In genomic region chr7:87397023-87397422, GRCm38 (mm10) we compare ENCODE assay signal across 22 mouse cellular contexts.
DNase-seq lines count a peak whose midpoint lies in the region; ATAC-seq and TF ChIP-seq lines count a peak whose summit lies in the region.
"Had no signal": no experiment of that assay in that cellular context is flagged by ENCODE, and none has a peak within 500 bp of the region (broad histone marks: within the 10 kb centered on the region; RNA-seq: fewer than 3 reads in every experiment).

No protein-coding gene starts in this region.

- no peaks in the 10 kb centered on the region for H3K4me1 ChIP-seq in hindbrain, embryonic 14.5 days (replicated peaks; ENCODE audit: control insufficient read depth, insufficient read depth, low read length)
- H3K4me1 ChIP-seq in hindbrain, embryonic 12.5 days = no peaks in the 10 kb centered on the region
- no peaks in the 10 kb centered on the region for H3K4me1 ChIP-seq in hindbrain, postnatal 0 days (ENCODE audit: insufficient read depth, low read length)
- H3K4me1 ChIP-seq in hindbrain, embryonic 13.5 days (replicated peaks) = no peaks in the 10 kb centered on the region
- H3K4me1 ChIP-seq: forebrain, embryonic 10.5 days; forebrain, embryonic 13.5 days; heart, embryonic 10.5 days; heart, embryonic 13.5 days; intestine, embryonic 15.5 days had no signal

- H3K27me3 ChIP-seq in hindbrain, embryonic 14.5 days (ENCODE audit: control insufficient read depth, insufficient read depth, low read length) = no peaks in the 10 kb centered on the region
- no peaks in the 10 kb centered on the region for H3K27me3 ChIP-seq in hindbrain, embryonic 12.5 days
- H3K27me3 ChIP-seq in hindbrain, postnatal 0 days (ENCODE audit: insufficient read depth, low read length) = no peaks in the 10 kb centered on the region
- no peaks in the 10 kb centered on the region for H3K27me3 ChIP-seq in hindbrain, embryonic 13.5 days
- H3K27me3 ChIP-seq in Patski = no peaks in the 10 kb centered on the region
- H3K27me3 ChIP-seq: forebrain, embryonic 13.5 days; heart, embryonic 13.5 days; intestine, embryonic 15.5 days had no signal

- ATAC-seq in hindbrain, embryonic 14.5 days (ENCODE audit: low FRiP score) = peak; percentile 43; the same call in 1 of the 2 replicates
- ATAC-seq in hindbrain, embryonic 12.5 days (ENCODE audit: low FRiP score) = no peak
- no peak for ATAC-seq in hindbrain, postnatal 0 days
- ATAC-seq in hindbrain, embryonic 13.5 days (ENCODE audit: low FRiP score) = no peak
- ATAC-seq in Patski = no peak
- ATAC-seq: forebrain, embryonic 13.5 days; forebrain, embryonic 16.5 days; intestine, embryonic 15.5 days had no signal

- in situ Hi-C loops in Patski (cut with MboI; ENCODE audit: low pct_unique_long_range_greater_than_20kb) = no loop called here

- no peaks in the 10 kb centered on the region for H3K9me3 ChIP-seq in hindbrain, embryonic 14.5 days (ENCODE audit: control insufficient read depth, low read length)
- H3K9me3 ChIP-seq in hindbrain, embryonic 12.5 days (replicated peaks) = no peaks in the 10 kb centered on the region
- H3K9me3 ChIP-seq in hindbrain, postnatal 0 days (ENCODE audit: low read length) = no peaks in the 10 kb centered on the region
- no peaks in the 10 kb centered on the region for H3K9me3 ChIP-seq in hindbrain, embryonic 13.5 days
- H3K9me3 ChIP-seq: forebrain, embryonic 10.5 days; forebrain, embryonic 13.5 days; heart, embryonic 10.5 days; heart, embryonic 13.5 days; intestine, embryonic 15.5 days had no signal

- POLR2A ChIA-PET in Patski (lab: Charles Lee) = no interaction called here

- DNase-seq in hindbrain, embryonic 14.5 days (ENCODE audit: low spot score) = no peak
- peak; percentile 2 for DNase-seq in hindbrain, postnatal 0 days (ENCODE audit: low spot score)
- DNase-seq in Patski (ENCODE audit: low read depth, low spot score) = peak; percentile 6
- DNase-seq in spleen, postnatal 10 days (ENCODE audit: low spot score in 2 of 2) = no peak
- DNase-seq: adrenal gland, postnatal 10 days; adrenal gland, postnatal 36 days; cerebellum, adult 18-20 months; cerebellum, adult 9-10 months; cerebellum, postnatal 14 days; gastrocnemius, postnatal 10 days; gastrocnemius, postnatal 36 days; heart, adult 2 months; heart, postnatal 14 days; heart, postnatal 4 days had no signal

- 88% methylated on average over 7 of the region's 7 CpGs for WGBS in hindbrain, embryonic 14.5 days
- WGBS in hindbrain, embryonic 12.5 days = 94% methylated on average over 7 of the region's 7 CpGs
- 82% methylated on average over 7 of the region's 7 CpGs for WGBS in hindbrain, postnatal 0 days
- 89% methylated on average over 7 of the region's 7 CpGs for WGBS in hindbrain, embryonic 13.5 days

- no peak overlapping the region for H3K9ac ChIP-seq in hindbrain, embryonic 14.5 days
- no peak overlapping the region for H3K9ac ChIP-seq in hindbrain, embryonic 12.5 days
- H3K9ac ChIP-seq in hindbrain, postnatal 0 days (replicated peaks; ENCODE audit: low read length) = no peak overlapping the region
- H3K9ac ChIP-seq in hindbrain, embryonic 13.5 days = no peak overlapping the region
- H3K9ac ChIP-seq: forebrain, embryonic 13.5 days; heart, embryonic 13.5 days; intestine, embryonic 15.5 days had no signal

- CTCF ChIA-PET in Patski (lab: Charles Lee) = interaction anchor here (1.1 kb wide), 1 partner anchor 283 kb away, joined by 3 read pairs; no protein-coding TSS in a partner anchor

- H3K36me3 ChIP-seq in hindbrain, embryonic 14.5 days (replicated peaks; ENCODE audit: control insufficient read depth, insufficient read depth) = no peaks in the 10 kb centered on the region
- H3K36me3 ChIP-seq in hindbrain, embryonic 12.5 days = no peaks in the 10 kb centered on the region
- no peaks in the 10 kb centered on the region for H3K36me3 ChIP-seq in hindbrain, postnatal 0 days (ENCODE audit: insufficient read depth, low read length)
- H3K36me3 ChIP-seq in hindbrain, embryonic 13.5 days = no peaks in the 10 kb centered on the region
- H3K36me3 ChIP-seq: forebrain, embryonic 10.5 days; heart, embryonic 10.5 days; heart, embryonic 13.5 days; intestine, embryonic 15.5 days had no signal

- no peak overlapping the region for H3K4me3 ChIP-seq in hindbrain, embryonic 14.5 days (replicated peaks; ENCODE audit: low read length)
- H3K4me3 ChIP-seq in hindbrain, embryonic 12.5 days = no peak overlapping the region
- H3K4me3 ChIP-seq in hindbrain, postnatal 0 days (ENCODE audit: low read length) = no peak overlapping the region
- no peak overlapping the region for H3K4me3 ChIP-seq in hindbrain, embryonic 13.5 days
- H3K4me3 ChIP-seq: forebrain, embryonic 10.5 days; forebrain, embryonic 13.5 days; heart, adult 2 months; heart, embryonic 10.5 days; heart, embryonic 13.5 days; intestine, embryonic 15.5 days had no signal

- H3K4me2 ChIP-seq in hindbrain, embryonic 14.5 days (replicated peaks) = no peak overlapping the region
- H3K4me2 ChIP-seq in hindbrain, embryonic 12.5 days (replicated peaks) = no peak overlapping the region
- H3K4me2 ChIP-seq in hindbrain, postnatal 0 days (ENCODE audit: low read depth, low read length) = no peak overlapping the region
- no peak overlapping the region for H3K4me2 ChIP-seq in hindbrain, embryonic 13.5 days
- H3K4me2 ChIP-seq: forebrain, embryonic 13.5 days; heart, embryonic 13.5 days; intestine, embryonic 15.5 days had no signal

- no peak overlapping the region for H3K27ac ChIP-seq in hindbrain, embryonic 14.5 days
- H3K27ac ChIP-seq in hindbrain, embryonic 12.5 days = no peak overlapping the region
- no peak overlapping the region for H3K27ac ChIP-seq in hindbrain, postnatal 0 days
- no peak overlapping the region for H3K27ac ChIP-seq in hindbrain, embryonic 13.5 days
- H3K27ac ChIP-seq: forebrain, embryonic 10.5 days; forebrain, embryonic 13.5 days; heart, adult 2 months; heart, embryonic 10.5 days; heart, embryonic 13.5 days; intestine, embryonic 15.5 days had no signal

- TF ChIP-seq CTCF in hindbrain, postnatal 0 days (IDR thresholded peaks at IDR 0.05; ENCODE audit: low read depth) = no peak
- no peak for TF ChIP-seq CTCF in Patski (IDR thresholded peaks at IDR 0.05)

Comparison
In these comparisons a context has a peak if more than half of its experiments do, and no peak if none do; other contexts are left out.
1. DNase-seq: peak in hindbrain, postnatal 0 days (single experiment) and Patski (single experiment); none in hindbrain, embryonic 14.5 days (single experiment) and spleen, postnatal 10 days (0 of 2).